Mouse (Mus musculus) ovary, postnatal 10 days (tissue): ENCODE results near the gene Gm11027.
"Not testable (repeated sequence)": the region's sequence is repeated elsewhere in the genome, so short reads cannot be mapped to it uniquely, and the experiment has no call there.

Experiments
- DNase-seq: peaks from one replicate; pipeline ENCODE4 v3.0.0; 2022; ENCODE audit warnings: low spot score

Gm11027 gene

GRCm38 (mm10) chr12:116275086-116275485 is at the start of gene Gm11027:
Gene Gm11027, plus strand, starts transcription at chr12:116275386.
- DNase-seq: not testable (repeated sequence)

DNA sequence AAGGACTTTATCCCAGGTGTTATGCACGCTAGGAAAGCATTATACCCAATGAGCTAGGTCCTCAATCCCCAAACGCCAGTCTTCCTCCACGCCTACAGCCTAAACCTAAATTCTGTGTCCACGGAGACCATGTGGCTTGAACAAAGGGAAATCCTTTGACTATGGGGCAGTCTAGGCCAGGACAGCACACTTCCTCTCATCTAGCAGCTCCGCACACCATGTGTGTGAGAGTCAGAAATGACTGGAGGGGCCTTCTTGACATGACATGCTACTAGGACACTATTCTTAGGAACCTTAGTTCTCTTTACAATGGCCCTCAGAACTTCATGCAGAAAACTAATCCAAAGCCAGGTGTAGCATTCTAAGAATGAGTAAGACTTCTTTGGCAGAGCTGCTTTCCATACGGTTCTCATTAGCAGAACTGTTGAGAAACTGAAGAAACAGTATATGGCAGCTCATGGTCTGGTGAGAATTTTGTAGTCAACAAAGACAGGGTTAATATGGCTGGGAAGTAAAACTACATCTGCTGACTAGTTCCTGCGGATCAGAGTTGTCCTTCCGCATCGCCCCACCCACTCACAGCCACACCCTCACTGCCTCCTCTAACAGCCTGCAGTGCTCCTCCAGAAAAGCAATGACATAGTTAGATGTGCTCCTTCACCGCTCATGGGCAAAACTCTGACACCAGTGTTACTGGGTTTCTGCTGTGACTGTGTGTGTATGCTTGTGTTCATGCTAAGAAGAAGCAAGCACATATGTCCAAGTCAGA is 48.7 kb upstream of the Gm11027 start:
- DNase-seq: no peak

DNA sequence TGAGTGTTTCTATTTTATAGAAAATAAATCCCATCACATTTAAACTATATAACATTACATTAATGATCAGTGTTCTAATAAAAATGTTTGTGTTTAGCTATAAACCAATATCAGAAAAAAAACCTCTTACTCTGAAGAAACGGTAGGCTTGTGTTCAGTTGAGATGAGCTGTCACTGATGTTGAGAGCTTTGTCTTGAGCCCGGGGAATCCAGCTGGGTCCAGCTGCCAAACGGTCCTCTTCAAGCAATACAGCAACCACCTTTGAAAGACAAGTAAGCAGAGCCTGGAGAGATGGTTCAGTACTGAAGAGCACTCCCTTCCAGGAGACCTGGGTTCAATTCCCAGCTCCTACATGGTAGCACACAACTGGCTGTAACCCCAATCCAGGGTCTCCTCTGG is 45.7 kb upstream of the Gm11027 start:
- no peak for DNase-seq

DNA sequence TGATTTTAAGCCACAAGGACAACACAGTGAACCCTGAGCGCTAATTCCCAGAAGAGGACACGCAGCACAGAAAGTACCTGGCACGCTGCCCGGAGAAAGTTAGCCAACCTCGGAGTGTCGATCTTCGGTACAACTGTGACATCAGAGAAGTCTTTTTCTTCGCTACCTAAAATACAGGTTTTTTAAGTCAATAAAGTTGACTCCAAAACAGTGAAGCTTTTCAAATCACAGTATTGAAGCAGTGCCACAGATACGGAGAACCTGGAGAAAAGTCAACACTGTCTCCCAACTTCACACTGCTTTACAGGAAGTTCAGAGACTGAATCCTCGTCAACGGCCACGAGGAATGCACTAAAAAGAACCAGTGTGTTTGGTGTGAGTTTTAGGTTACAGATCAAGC is 43.6 kb upstream of the Gm11027 start:
- peak; percentile 49 for DNase-seq

DNA sequence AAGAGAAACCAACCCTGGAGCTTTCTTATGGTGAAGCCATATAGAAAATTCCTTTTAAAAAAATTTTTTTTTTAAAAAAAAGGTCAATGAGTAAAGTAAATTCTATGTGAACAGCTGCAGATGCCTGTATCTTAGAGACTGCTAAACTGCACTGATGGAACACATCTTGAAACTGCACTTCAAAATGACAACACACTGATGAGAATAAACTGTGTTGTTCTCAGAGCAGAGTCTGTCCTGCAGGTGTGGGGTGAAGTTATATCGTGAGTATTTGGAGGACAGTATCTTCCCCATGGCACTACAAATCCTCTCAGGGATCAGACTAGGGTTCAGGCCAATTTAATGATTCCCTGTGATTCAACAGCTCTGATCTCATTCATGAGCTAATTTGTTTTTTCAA is 43.1 kb upstream of the Gm11027 start:
- DNase-seq: no peak

GRCm38 (mm10) chr12:116235356-116235755 is 39.8 kb upstream of the Gm11027 start:
- no peak for DNase-seq

GRCm38 (mm10) chr12:116236658-116237057 is 38.5 kb upstream of the Gm11027 start:
- DNase-seq: no peak

- DNase-seq: no peak
Measured at GRCm38 (mm10) chr12:116238370-116238769, 36.8 kb upstream of the Gm11027 start.

- DNase-seq: no peak
Measured at GRCm38 (mm10) chr12:116238803-116239202, 36.4 kb upstream of the Gm11027 start.

DNA sequence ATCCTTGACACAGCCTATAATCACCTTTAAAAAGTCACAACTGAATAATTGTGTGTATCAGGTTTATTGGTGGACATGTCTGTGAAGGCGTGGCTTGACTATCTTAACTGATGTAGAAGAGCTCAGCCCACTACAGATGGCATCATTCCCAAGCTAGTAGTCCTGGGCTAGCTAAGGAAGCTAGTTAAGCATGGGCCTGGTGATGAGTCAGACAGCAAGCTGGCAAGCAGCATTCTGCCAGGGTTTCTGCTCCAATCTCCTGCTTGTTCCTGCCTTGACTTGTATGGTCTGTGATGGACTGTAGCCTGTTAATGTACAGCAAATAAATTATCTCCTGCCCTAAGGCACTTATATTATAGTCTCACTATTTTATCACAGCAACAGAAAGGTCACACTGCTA is 30.6 kb upstream of the Gm11027 start:
- no peak for DNase-seq

- DNase-seq: no peak
Measured at GRCm38 (mm10) chr12:116254652-116255051, 20.5 kb upstream of the Gm11027 start.

- DNase-seq: no peak
Measured at GRCm38 (mm10) chr12:116255636-116256035, 19.6 kb upstream of the Gm11027 start.

DNA sequence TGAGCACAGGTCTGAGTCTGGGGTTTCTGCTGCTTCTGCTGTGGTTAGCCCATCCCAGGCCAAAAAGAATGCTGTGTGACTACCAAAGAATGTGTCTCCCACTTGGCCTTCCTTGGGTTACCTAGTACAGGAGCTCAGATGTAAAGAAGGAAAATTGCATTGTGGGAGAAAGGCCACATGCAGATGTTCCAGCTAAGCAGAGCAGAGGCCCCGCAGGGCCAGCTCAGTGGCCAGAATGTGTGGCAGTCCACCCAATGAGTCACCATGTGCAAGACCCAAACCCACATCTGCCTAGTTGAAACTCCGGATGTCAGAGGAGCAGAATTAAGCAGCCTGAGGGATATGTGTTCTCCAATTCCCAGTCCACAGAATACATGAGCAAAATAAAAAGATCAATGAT is 16.9 kb upstream of the Gm11027 start:
- no peak for DNase-seq

- peak; percentile 75 for DNase-seq
Measured at GRCm38 (mm10) chr12:116262555-116263341, 12.4 kb upstream of the Gm11027 start, which contains the start of gene Wdr60. Gene Wdr60, minus strand, starts transcription at chr12:116263022.

- DNase-seq: no peak
Measured at GRCm38 (mm10) chr12:116264756-116265155, 10.4 kb upstream of the Gm11027 start.

- DNase-seq: no peak
Measured at GRCm38 (mm10) chr12:116265275-116265674, 9.9 kb upstream of the Gm11027 start.

DNA sequence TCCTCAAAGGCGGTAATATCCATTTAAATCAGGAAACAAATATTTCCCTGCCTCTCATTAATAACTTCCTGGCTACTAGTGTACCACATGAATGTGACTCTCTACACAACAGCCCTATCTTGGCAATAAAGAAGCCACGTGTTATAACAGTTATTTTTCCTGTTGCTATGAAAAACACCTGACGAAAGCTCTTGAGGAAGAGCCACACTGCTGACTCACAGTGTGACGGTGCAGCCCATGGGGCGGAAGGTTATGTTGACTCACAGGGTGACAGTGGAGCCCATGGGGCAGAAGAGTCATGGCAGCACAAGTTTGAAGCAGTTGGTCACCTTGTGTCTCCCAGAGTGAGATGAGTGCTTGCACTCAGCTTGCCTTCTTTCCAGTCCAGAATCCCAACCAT is 5.7 kb upstream of the Gm11027 start:
- no peak for DNase-seq

GRCm38 (mm10) chr12:116270538-116270937 is 4.6 kb upstream of the Gm11027 start:
- no peak for DNase-seq

DNA sequence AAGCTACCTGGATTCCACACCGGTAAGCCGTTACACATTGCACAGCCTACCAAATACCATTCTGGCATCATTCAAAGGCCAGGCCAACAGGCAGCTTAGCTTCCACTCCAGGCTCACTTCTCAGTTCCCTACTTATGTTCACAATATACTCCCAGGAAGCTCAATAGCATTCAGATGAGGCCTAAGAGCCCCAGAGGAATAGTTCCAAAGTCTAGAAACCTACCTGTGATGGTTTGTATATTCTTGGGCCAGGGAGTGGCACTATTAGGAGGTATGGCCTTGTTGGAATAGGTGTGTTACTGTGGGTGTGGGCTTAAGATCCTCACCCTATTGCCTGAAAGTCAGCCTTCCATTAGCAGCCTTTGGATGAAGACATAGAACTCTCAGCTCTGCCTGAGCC is 4.1 kb upstream of the Gm11027 start:
- DNase-seq: no peak

DNA sequence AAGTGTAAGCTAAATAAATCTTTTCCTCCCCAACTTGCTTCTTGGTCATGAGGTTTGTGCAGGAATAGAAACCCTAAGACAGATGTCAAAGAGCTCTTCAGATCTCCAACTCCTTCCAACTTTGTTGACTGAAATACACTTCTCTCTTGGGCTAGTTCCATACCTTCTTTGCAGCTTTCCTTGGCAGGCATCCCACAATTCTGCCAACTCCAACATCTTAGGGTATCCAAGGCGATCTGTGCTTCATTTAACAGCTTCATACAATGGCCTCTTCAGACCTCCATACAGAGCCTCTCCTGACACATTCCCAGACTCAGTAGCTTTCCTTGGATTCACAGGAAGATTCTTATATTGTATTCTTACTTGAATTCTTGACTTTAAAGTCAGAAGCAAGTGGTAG is 1.5 kb upstream of the Gm11027 start:
- DNase-seq: no peak

GRCm38 (mm10) chr12:116275631-116276030 is 445 bp downstream of the Gm11027 start:
- no peak for DNase-seq

GRCm38 (mm10) chr12:116276961-116277360 is 1.8 kb downstream of the Gm11027 start:
- no peak for DNase-seq

DNA sequence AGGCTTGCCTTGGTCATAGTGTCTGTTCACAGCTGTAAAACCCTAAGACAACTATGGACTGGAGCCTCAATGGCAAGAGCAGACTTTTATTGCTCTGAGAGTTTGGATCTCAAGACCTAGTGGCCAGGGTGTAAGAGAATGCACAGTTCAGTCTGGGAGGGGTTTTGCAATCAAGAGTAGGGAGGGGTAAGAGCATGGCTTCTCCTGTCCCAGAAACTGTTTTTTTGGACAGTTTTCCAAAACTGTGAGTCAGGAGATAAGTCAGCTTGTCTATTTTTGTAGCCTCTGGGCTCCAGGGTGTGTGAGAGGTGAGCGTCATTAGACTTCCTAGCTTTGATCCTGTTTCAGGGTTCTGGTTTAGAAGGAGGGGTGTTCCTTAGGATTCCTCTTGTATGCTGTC is 3.4 kb downstream of the Gm11027 start:
- no peak for DNase-seq
